Mouse (Mus musculus) forelimb bud, embryonic 11.5 days (tissue): ENCODE results near the gene Slc35g3.

Source experiments
- DNase-seq: peaks from one replicate; pipeline ENCODE4 v3.0.0-alpha.2; 2012; ENCODE audit warnings: low read depth, low spot score

Slc35g3 gene

DNA sequence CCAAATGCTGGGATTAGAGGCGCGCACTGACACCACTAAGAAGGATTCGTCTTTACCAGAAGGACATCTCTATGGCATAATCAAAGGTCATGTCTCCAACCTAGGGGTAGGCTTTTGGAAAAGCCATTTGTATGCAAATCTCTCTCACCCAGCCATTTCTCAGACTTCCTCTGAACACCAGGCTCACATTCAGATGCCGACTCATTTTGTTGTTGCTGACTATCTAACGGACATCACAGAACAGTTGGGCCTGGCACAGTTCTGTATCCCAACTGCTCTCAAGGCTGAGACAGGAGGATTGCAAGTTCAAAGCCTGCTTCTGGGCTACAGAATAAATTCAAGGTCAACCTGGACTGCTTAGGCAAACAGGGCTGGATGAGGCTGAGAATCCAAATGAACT, 25.5 kb upstream of the Slc35g3 start:
- no peak for DNase-seq

- DNase-seq = no peak
Observed at GRCm38 (mm10) chr11:69784793-69785272, 23.1 kb upstream of the Slc35g3 start.

GRCm38 (mm10) chr11:69781828-69782227, 20.1 kb upstream of the Slc35g3 start:
- DNase-seq = no peak

GRCm38 (mm10) chr11:69778985-69779384, 17.2 kb upstream of the Slc35g3 start:
- DNase-seq = no peak

GRCm38 (mm10) chr11:69778258-69778982, 16.7 kb upstream of the Slc35g3 start:
- DNase-seq = no peak

- no peak for DNase-seq
Observed at GRCm38 (mm10) chr11:69777504-69778257, 15.9 kb upstream of the Slc35g3 start.

DNA sequence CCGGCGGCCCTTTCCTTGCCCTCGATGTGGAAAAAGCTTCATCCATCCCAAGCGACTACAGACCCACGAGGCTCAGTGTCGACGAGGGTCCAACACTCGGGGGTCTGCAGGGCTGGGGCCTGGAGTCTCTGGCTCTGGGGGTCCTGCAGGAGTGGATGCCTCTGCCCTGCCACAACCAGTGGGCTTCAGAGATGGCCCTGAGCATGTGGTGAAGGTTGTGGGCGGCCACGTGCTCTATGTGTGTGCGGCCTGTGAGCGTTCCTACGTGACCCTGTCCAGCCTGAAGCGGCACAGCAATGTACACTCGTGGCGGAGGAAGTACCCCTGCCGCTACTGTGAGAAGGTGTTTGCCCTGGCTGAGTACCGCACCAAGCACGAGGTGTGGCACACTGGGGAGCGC, 14.7 kb upstream of the Slc35g3 start:
- DNase-seq = no peak

- no peak for DNase-seq
Observed at GRCm38 (mm10) chr11:69775716-69776115, 13.9 kb upstream of the Slc35g3 start.

DNA sequence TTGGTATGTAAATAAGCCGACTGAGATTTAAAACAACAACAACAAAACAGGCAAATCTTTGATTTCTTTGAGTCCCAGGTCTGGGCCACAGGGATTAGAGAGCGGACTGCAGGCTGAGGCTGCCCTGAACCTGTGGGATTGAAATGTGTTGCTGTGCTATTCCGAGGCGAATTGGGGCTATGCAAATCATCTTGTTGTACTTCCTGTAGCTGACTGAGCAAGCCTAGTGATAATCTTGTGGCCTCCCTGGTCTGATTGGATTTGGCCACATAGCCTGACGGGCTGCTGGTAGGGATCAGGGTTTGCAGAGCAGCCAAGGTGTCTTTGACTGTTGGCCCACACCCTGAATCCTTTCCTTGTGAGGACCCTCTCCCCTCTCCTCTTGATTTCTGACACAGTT, 13.2 kb upstream of the Slc35g3 start:
- no peak for DNase-seq

GRCm38 (mm10) chr11:69767625-69767909, 5.8 kb upstream of the Slc35g3 start:
- DNase-seq = no peak

DNA sequence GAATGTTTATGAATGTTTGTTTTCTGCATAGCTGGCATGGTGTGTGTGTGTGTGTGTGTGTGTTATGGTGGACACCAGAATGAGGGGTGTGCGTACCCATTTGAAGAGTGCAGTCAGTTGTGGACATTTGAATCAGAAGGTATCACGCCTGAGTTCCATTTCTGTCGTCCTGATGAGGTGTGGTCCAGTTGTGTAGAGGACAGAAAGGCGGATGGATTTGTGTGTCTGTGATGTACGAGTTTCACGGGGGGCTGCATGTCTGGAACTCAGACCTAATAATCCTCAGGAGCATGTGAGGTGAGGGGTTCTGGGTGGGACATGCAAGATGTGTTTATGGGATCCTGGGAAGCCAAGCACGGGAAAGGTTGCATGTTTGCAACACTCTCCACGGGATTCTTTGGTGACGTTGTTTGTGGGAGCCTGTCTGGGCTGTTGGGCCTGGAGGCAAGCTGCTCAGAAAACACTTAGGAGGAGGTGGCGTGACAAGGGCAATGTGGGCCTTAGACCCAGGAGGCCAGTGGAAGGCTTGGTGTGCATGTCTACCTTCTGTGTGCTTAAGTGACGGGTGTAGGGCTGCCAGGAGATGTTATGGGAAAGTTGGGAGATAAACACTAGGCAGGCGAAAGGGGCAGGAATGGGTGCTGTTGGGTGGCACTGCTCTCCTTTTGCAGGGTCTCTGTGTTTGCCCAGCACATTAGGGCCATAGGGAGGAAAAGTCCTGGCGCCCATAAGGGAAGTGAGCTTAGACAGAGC, 5.3 kb upstream of the Slc35g3 start:
- DNase-seq = no peak

DNA sequence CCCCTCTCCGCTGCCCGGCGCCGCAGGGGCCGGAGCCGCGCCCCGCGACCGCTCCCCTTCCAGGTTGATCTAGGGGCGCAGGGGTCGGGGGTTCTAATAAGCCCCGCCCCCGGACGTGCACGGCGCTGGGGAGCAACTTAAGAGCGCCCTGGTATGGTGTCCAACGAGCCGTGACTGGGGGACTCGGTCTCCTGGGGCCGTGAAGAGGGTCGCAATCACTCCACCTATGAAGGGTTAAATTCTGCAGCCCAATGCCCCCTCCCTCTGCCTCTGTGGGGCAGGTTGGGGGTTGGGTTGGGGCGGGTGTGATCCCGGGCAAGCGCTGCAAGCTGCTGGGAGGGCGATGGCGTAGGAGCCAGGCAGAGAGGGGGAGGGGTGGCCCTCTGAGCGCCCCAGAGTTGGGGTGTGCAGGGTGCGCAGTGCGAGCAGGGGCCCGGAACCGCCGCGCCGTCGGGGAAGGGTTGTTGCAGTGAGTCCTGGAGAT, 4.4 kb upstream of the Slc35g3 start:
- DNase-seq = peak; percentile 30

GRCm38 (mm10) chr11:69765221-69766125, 3.7 kb upstream of the Slc35g3 start, which contains the start of gene Zbtb4:
Zbtb4 (plus strand) TSS chr11:69765912.
- DNase-seq = no peak

GRCm38 (mm10) chr11:69763551-69763950, 1.8 kb upstream of the Slc35g3 start:
- no peak for DNase-seq

GRCm38 (mm10) chr11:69760901-69761200, 917 bp downstream of the Slc35g3 start:
- no peak for DNase-seq

DNA sequence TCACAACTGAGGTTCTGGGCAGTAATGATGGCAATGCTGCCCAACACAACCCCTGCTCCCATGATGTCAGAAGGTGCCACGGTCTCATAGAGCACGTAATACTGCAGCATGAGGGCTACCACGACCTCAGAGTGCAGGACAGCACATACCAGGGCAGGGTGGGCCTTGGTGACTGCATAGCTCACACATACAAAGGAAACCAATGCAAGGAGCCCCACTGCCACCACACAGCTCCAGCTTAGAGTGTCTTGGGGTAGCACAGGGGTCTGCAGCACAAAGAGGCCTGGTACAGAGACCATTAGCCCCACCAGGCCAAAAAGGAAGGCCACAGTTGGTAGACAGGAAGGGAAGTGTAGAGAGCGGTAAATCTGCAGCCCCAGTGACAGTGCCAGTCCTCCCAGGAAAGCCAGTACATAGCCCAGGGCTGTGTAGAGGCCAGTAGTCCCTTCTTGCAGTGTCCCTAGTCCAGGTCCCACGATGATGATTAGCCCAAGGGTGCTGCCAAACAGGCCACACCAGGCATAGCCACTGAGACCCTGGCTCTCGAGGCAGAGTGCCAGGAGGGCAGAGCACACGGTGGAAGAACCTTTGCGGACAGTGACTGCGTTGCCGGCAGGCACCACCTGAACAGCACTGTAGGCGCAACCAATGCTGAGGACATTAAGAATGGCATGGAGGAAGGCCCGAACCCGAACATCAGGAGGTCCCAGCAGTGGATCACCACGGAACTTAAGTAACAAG, 1.4 kb downstream of the Slc35g3 start:
- DNase-seq = no peak

DNA sequence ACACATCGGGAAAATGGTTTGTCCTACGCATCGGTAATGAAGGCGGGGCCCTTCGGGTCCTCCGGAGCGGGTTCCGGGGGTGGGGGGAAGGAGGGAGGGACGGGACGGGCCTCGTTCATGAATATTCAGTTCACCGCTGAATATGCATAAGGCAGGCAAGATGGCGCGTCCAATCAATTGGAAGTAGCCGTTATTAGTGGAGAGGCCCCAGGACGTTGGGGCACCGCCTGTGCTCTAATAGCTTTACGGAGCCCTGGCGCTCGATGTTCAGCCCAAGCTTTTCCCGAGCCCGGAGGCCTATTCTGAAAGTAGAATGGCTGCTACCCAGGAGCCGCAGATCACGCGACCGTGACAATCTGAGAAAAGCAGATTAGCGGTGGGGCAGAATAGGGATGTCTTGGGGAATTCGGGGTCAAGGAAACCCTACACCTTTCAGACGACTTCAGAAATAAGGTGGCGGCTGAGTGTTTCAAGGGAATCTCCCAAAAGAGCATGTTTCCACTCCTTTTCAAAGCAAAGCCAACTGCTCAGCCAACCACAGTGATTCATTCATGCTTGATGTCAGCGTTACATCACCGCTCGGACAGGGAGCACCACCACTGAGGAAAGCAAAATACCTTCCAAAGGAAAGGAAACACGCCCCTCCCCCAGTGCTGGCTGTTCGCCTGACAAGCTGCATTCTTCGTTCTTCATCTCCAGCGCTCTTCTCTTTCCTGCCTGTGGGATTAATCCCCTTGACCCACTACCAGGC, 2.6 kb downstream of the Slc35g3 start:
- DNase-seq = peak; percentile 95

GRCm38 (mm10) chr11:69758478-69758970, 3.2 kb downstream of the Slc35g3 start, which contains the start of gene Polr2a:
Polr2a (minus strand) TSS chr11:69758637.
- DNase-seq = peak; percentile 98

- peak; percentile 94 for DNase-seq
Observed at GRCm38 (mm10) chr11:69758090-69758456, 3.7 kb downstream of the Slc35g3 start.
